Mouse (Mus musculus) adipose tissue, adult 10 weeks (tissue): ENCODE data around the gene Trim3. TPM values are rescaled to one million over a fixed set of nuclear protein-coding genes. Genes with fewer than 3 reads are reported as not detected.

Source experiments
- polyA plus RNA-seq: library from polyadenylated mRNA; stranded (reverse); fragments of 350-450 nt; fragmentation: Illumina TruSeq; extraction: RNeasy Lipid Tissue Mini Kit (QIAGEN cat#74804); gene quantifications from one replicate; pipeline ENCODE4 v1.2.3, GENCODE M21; 2014; ENCODE audit warnings: low read depth, low replicate concordance

Gene Trim3
- polyA plus RNA-seq, result 37.7 TPM

DNA sequence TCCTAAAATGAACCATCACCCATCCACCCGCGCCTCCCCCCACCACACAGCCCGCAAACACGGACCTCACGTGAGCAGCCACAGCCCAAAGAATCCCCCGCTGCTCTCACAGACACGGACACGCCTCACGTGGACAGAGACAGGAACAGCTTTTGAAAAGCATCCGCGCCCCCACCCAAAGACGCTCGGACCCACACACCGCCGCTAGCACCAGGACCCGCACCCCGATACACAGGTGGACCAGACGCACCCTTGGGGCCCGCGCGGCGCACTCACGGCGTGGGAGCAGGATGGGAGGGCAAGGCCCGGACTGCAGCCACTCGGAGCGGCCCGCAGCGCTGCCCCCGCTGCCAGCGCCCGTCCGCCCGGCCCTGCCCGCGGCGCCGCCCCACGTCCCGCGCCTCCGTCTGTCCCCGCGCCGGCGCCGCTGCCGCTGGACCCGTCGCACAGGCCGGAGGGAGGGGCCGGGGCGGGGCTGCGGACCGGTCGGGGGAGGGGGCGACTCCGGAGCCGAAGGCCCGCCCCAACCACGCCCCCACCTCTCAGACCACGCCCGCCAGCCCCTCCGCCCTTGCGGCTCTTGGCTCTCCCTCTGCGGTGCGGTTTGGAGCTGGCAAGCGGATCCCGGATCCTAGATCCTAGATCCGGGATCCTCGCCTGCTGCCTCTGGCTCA is at the start of gene Trim3:
Gene Trim3 (minus strand): TSS at position 445 of the 674 bp plus-strand sequence.

GRCm38 (mm10) chr7:105650639-105651435 is 17.5 kb upstream of the Trim3 start, which contains the start of gene Dnhd1:
Gene Dnhd1, plus strand, starts transcription at chr7:105650827.

DNA sequence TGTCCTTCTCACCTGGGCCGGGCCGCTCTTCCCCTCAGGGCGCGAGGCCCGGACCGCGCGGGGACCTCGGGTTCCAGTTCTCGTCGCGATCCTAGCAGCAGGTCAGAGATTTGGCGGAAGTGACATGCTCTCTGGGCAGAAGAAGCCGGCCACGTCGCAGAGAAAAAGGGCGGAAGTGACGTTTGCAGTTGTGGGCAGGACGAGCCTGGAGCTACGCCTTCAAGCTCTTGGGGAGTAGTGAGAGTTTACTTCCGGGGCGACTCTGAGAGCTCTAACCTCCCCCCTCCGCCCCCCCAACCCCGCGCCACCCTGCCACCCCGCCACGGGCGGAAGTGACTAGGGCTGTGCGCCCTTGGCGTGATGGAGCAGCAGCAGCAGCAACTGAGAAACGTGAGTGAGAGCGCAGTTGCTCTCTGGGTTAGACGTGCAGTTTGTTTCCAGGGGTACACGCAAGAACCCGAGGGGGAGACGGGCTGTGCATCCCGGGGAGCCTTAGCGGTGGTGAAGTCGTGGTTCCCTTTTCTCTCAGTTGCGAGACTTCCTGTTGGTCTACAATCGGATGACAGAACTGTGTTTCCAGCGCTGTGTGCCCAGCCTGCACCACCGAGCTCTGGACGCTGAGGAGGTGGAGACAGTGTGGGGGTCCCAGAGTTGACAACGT is 7.0 kb upstream of the Trim3 start, which contains the start of the genes Arfip2 and Gm45799:
Gene Arfip2 (minus strand): TSS at position 184 of the 661 bp plus-strand sequence.
Gene Gm45799 (plus strand): TSS at position 320 of the 661 bp plus-strand sequence.

DNA sequence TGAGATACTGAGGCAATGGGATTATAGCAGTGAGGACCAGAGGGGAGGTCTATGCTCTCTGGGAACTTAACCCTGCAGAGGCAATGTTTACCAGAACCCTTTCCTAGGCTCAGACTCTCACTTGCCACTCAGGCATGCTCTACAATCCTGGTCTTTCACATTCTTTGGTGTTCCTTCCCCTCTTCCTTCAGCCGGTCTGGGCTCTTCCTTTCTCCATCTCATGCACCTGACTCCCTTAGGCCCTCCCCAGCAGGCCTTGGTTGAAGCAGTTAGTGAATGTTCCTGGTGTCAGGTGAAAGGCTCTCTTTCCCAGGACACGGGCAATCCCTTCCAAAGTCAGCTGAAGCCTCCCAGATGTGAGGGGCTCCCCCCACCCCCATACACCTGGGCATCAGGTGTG is 6.4 kb upstream of the Trim3 start, which contains the start of gene Timm10b:
Gene Timm10b (plus strand): TSS at position 301 of the 400 bp plus-strand sequence.

DNA sequence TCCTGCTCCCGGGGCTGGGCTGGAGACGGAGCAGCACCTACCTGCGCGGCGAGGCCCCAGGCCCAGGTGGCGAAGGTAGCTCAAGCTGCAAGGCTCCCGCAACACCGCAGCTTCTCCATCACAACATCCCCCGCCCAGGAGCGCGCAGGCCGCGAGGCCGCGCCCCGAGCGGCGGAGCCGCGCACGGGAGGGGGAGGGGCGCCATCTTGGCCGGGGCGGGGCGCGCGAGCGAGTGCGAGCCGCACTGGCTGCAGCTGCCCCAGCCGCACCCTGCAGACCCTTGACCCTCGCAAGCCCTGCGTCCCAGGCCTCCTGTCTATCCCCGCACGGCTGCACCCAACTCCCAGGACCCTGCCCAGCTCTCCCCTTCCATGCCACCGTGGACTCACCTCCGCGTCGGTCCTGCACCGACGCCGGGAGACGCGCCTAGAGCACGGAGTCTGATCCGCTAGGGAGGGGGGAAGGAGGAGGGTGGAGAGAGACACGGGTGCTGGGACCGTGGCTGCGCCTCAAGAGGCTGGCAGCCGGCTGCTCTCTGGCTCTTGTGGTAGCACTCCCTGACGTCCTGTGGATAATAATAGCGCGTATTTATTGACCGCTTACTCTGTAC is 52.2 kb downstream of the Trim3 start, which contains the start of gene Apbb1:
Gene Apbb1 (minus strand): TSS at position 560 of the 610 bp plus-strand sequence.

Other genes with a start within 250 kb of the Trim3 start
- gene Fam160a2, start 233.5 kb downstream of the Trim3 start, polyA plus RNA-seq, result 29.8 TPM
- gene Cnga4, start 229.0 kb downstream of the Trim3 start, polyA plus RNA-seq, result 0.62 TPM
- 0.45 TPM for gene Cckbr, start 207.8 kb downstream of the Trim3 start, polyA plus RNA-seq
- 105 TPM for gene Cavin3, start 151.3 kb downstream of the Trim3 start, polyA plus RNA-seq
- gene Smpd1, start 79.2 kb downstream of the Trim3 start, polyA plus RNA-seq, result 58.4 TPM
- 9.9 TPM for gene Apbb1, start 51.9 kb downstream of the Trim3 start, polyA plus RNA-seq
- 1.1 TPM for gene Hpx, start 33.4 kb downstream of the Trim3 start, polyA plus RNA-seq
- gene Timm10b, start 6.5 kb upstream of the Trim3 start, polyA plus RNA-seq, result 82.5 TPM
- 69.0 TPM for gene Arfip2, start 6.8 kb upstream of the Trim3 start, polyA plus RNA-seq
- 9.6 TPM for gene Gm45799, start 7.0 kb upstream of the Trim3 start, polyA plus RNA-seq
- gene Dnhd1, start 17.3 kb upstream of the Trim3 start, polyA plus RNA-seq, result 4.4 TPM
- 189 TPM for gene Ilk, start 103.0 kb upstream of the Trim3 start, polyA plus RNA-seq
- 23.5 TPM for gene Rrp8, start 103.8 kb upstream of the Trim3 start, polyA plus RNA-seq
- 152 TPM for gene Taf10, start 110.8 kb upstream of the Trim3 start, polyA plus RNA-seq
- 85.5 TPM for gene Tpp1, start 118.7 kb upstream of the Trim3 start, polyA plus RNA-seq
- 2.7 TPM for gene Dchs1, start 154.1 kb upstream of the Trim3 start, polyA plus RNA-seq
- 168 TPM for gene Mrpl17, start 177.5 kb upstream of the Trim3 start, polyA plus RNA-seq